Mouse (Mus musculus) brain, embryonic 14.5 days (tissue): Measurements from ENCODE around the gene Emid1.

ENCODE experiments used
- CTCF ChIP-seq: fragments of 200-500 bp; IDR thresholded peaks from 2 replicates; pipeline ENCODE4 v1.5.1; 2012; ENCODE audit warnings: inconsistent platforms, mild to moderate bottlenecking, moderate library complexity, borderline replicate concordance; ENCODE audit not compliant: insufficient read depth, insufficient read length; ENCODE audit errors: extremely low read depth
- POLR2A ChIP-seq: fragments of 200-500 bp; IDR thresholded peaks from 2 replicates; pipeline ENCODE4 v1.6.1; 2012; ENCODE audit warnings: mild to moderate bottlenecking, inconsistent platforms, borderline replicate concordance; ENCODE audit not compliant: poor library complexity, insufficient read depth, insufficient read length, severe bottlenecking; ENCODE audit errors: extremely low read depth

- no peak for TF ChIP-seq CTCF
- no peak for TF ChIP-seq POLR2A
These were observed 45.0 kb upstream of the Emid1 start for GRCm38 (mm10) chr11:5197068-5197467.
